Mouse (Mus musculus): ENCODE measurements at regions not wholly inside any gene's neighbourhood (a gene's known extent, or its start where the extent isn't known, plus 50 kb on each side); places are given as distances from the start of the nearest gene placed in this dataset.
A peak's percentile ranks its signal among the peaks of the same experiment; 100 is the strongest.

- DNase-seq: peak; percentile 84
These were observed 262.9 kb upstream of the Gm4791 start for GRCm38 (mm10) chr9:46735664-46736067.

DNA sequence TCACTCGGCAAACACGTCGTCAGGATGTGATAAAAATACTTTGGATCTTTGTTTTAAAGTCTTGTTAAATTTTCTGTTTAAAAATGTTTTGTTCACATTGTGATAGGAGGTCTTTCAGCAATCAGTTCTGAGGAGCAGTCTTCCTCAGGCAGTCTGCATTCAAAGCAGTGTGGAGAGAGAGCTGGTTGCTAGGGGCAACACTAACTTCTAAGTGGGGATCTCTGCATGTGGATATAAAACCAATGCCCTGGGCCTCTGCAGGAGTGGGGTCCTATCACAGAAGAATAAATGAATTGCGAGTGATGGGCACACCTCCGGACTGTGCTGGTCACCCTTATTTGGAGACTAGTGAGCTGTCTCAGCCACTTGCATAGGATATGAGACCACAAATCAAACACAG lies 270.1 kb upstream of the Gm4791 start:
- no peak for DNase-seq

DNA sequence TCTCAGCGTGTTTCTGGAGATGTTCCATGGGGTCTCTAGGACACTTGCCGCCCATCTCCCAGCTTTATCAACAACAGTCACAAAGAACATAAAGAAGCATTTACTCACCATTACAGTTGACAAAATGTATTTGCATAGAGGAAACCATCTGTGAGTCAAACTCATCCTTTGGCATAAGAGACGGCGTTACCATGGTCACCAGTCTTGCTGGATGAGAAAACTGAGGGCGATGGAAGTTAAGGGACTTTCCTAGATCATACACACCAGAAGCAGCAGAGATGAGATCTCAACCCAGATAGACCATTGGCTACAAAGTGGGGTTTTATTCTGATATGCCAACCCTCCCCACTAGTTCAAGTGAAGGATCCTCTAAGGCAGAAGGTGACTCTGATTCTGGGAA lies 274.3 kb upstream of the Gm4791 start:
- DNase-seq: no peak

GRCm38 (mm10) chr9:46713415-46713814 lies 285.1 kb upstream of the Gm4791 start:
- DNase-seq: no peak

DNA sequence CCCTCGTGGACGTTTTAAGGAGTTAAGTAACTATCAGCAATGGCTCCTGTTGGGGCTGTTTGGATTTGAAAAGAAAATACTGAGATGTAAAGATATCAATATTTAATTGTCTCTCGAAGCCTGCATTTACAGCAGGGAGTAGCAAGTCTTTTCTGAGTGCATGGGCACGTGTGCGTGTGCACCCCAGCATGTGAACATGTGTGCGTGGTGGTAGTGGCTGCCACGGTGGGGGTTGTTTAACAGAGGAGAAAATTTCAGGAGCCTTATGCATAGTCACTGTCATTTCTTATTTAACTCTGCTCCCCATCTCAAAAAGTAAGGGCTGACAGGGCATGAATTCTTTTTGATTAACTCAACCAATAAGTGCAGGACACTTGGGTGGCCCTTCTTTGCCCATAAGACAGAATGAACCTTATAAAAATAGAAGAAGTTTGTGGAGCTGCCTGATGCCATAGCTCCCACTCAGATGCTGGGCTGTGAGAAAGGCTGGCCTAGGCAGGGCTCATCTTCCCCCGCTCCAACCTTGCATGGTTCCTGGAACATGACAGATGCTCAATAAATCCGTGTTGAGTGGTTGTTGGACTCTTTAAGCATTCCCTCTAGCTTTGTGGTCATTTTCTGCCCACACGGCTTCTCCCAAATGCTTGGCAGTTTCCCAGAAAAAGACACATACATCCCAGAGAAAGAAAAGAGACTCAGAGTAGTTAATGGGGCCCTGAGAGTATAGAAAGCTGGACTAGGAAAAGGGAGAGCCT lies 294.2 kb upstream of the Gm4791 start:
- DNase-seq: no peak

DNA sequence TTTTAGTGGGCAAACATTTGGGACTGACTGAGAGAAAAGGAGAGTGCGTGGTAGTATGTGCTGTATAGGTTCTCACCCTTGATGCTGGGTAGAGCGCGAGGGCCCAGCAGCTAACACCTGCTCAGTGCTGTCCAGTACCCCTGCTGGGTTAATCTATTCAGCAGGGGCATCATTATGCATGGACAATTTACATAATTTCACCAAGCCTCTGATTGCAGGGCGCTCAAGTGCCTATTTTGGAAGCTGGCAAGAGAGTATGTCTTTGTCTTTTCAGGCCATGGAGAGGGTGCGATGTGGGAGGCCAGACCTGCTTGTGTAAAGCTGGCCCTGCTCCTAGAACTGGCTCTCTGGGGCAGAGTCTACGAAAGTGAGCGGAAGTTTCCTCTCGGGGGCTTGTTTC lies 294.9 kb upstream of the Gm4791 start:
- DNase-seq: no peak

- no peak for DNase-seq
These were observed 295.5 kb upstream of the Gm4791 start for GRCm38 (mm10) chr9:46702901-46703636.

- no peak for DNase-seq
These were observed 296.3 kb upstream of the Gm4791 start for GRCm38 (mm10) chr9:46702053-46702900.

GRCm38 (mm10) chr9:46696171-46696570 lies 302.4 kb upstream of the Gm4791 start:
- no peak for DNase-seq

- no peak for DNase-seq
These were observed 309.2 kb upstream of the Gm4791 start for GRCm38 (mm10) chr9:46689331-46689730.

- no peak for DNase-seq
These were observed 314.3 kb upstream of the Gm4791 start for GRCm38 (mm10) chr9:46684113-46684850.

DNA sequence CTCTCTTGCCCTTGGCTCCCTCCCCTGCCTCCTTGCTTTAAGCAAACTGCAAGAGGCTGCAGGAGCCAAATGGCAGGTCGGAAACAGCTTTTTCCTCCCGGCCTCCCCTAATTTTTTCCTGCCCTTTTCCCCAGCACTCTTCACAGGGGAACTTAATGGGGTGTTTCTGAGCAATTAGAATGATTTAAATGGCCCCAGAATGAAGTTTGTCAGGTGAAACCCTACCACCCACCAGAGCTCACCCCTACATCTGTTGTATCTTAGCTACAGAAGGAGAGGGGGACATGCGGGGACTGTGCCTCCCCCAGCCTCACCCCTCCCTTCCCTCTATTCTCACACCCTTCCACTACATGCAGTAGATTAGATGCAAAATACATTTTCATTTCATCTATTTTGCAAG lies 326.5 kb upstream of the Gm4791 start:
- DNase-seq: no peak

- no peak for DNase-seq
These were observed 334.6 kb upstream of the 4931429L15Rik start for GRCm38 (mm10) chr9:46654422-46654821.

GRCm38 (mm10) chr9:46647238-46647922 lies 327.6 kb upstream of the 4931429L15Rik start:
- DNase-seq: no peak

- DNase-seq: no peak
These were observed 325.7 kb upstream of the 4931429L15Rik start for GRCm38 (mm10) chr9:46645469-46645884.

GRCm38 (mm10) chr9:46643551-46643950 lies 323.8 kb upstream of the 4931429L15Rik start:
- DNase-seq: no peak

GRCm38 (mm10) chr9:46642696-46643095 lies 322.9 kb upstream of the 4931429L15Rik start:
- DNase-seq: no peak

- peak; percentile 73 for DNase-seq
These were observed 316.6 kb upstream of the 4931429L15Rik start for GRCm38 (mm10) chr9:46636261-46637010.

GRCm38 (mm10) chr9:46633952-46634351 lies 314.2 kb upstream of the 4931429L15Rik start:
- DNase-seq: no peak

DNA sequence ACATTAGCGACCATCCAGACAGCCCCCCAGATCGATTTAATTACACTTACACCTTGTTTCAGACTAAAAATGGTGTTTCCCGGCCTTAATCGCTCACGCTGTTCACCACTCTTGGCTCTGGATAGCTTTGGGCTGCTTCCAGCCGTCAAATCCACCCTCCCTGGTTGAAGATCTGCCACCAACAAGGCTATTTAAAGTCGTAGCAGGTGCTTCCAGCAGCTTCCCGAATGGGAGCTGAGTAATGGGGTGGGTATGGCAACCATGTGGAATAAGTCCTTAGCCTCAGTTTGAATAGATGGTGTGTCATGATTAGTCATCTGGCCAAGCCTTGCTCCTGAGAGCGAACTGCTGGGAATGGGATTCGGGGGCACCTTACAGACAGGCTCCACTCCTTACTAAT lies 312.8 kb upstream of the 4931429L15Rik start:
- DNase-seq: peak; percentile 65

DNA sequence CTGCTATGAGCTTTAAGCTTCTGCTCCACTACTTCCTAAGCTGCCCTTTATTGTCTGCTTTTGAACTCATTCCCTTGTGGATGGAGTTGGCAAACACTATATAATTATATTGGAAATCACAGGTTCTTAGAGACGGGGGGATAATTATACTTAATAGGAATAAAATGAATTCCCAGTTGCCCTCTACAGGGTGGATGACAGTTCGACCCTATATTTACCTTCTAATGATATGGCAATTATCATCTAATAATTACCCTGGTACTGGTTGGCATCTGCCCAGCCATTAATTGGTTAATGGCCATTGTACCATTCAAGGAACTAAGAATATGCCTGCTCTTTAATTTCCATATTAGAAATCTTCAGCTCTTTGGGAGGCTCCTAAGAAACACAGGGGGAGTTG lies 302.5 kb upstream of the 4931429L15Rik start:
- no peak for DNase-seq
